Mouse (Mus musculus) granulocyte monocyte progenitor cell, adult 5-6 weeks (primary cell): ENCODE data around the gene Nelfb. TPM values are rescaled to one million over a fixed set of nuclear protein-coding genes. Genes with fewer than 3 reads are reported as not detected.
"Not testable (repeated sequence)": the region's sequence is repeated elsewhere in the genome, so short reads cannot be mapped to it uniquely, and the experiment has no call there.

Source experiments
- ATAC-seq: replicated peaks from 2 replicates; pipeline ENCODE4 v1.8.0; 2016; ENCODE audit warnings: mild to moderate bottlenecking, moderate TSS enrichment, inconsistent platforms; ENCODE audit not compliant: poor library complexity, severe bottlenecking
- total RNA-seq, 2 experiments: library from RNA; stranded (forward) in 1 of 2; stranded (reverse) in 1 of 2; fragments of 200-712, 200-1000 nt in 1 of 2; fragments of >200 nt in 1 of 2; fragmentation: Nextera tagmentation in 1 of 2; gene quantifications; 2 replicates each; pipeline ENCODE4 v1.2.3; 2014 to 2017

Nelfb gene
- total RNA-seq (2014; fragmentation: Nextera tagmentation), result 58.5 and 79.5 TPM in 2 replicates
- 33.7 and 81.1 TPM in 2 replicates for total RNA-seq (2017)

DNA sequence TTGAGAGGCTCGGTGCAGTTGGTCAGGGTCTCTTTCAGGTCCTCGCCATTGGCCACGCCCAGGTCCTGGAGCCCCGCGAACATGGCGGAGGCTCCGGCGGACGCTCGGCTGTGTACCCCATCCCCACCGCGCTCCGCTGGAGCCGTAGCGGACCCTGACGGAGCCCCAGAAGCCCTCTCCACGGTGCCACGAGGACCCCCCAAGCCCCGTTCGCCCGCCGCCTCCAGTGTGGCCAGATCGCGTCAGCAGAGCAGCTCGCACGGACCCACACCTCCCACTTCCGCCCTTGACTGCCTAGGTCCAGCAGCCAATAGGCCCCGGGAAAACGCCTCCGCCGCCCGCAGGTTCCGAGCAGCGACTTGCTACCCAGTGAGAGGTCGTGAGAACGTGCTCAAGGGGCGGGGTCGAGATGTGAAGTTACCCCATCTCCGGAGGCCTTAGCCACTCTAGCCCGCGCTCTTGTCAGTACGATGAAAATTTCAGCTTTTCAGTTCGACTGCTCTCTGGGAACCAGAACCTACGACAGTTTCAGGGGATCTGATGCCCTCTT, at the start of gene Nelfb:
TSS of gene Nelfb (minus strand) at position 369 of the 550 bp plus-strand sequence.
- peak; percentile 95 for ATAC-seq

DNA sequence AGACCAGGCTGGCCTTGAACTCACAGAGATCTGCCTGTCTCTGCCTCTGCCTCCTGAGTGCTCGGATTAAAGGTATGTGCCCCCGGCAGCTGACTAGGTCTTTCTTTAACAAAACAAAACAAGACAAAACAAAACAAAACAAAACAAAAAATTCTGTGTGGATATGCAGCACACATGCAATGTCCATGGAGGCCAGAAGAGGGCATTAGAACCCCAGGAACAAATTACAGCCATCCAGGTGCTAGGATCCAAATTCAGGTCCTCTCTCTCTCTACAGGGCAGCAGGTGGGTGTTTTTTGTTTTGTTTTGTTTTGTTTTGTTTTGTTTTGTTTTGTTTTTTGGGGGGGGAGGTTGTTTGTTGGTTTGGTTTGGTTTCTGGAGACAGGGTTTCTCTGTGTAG, 47.6 kb upstream of the Nelfb start:
- ATAC-seq, result no peak

DNA sequence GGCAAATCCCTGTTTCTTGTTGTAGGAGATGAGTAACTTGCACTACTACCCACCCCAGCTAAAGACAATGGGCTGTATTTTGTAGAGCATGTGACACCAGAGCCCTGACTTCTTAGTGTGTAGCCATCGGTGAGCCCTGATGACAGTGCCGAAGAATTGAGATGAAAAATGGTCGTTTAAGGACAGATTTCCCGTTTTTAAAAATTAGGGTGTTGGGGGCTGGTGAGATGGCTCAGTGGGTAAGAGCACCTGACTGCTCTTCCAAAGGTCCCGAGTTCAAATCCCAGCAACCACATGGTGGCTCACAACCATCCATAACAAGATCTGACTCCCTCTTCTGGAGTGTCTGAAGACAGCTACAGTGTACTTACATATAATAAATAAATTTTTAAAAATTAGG, 46.0 kb upstream of the Nelfb start:
- not testable (repeated sequence) for ATAC-seq

DNA sequence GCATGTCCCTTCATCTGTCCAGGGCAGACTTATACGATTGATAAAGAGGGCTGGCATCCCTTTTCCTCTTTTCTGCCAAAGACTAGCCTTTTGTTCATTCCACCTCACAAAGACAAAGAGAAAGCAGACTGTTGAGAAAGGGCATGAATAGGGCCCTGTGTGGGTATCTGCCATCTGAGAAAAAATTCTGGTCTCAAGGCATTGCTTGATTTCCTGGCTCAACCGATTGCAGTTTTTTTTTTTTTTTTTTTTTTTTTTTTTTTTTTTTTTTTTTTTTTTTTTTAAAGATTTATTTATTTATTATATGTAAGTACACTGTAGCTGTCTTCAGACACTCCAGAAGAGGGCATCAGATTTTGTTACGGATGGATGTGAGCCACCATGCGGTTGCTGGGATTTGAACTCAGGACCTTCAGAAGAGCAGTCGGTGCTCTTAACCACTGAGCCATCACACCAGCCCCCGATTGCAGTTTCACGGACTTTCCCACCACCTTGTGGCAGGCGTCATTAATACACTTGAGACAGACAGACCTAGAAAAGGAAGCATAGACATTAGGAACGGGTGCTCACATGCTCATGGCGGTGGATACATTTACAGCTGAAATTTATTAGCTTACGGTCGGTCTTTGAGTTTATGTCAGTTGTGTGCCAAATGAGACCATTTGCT, 45.3 kb upstream of the Nelfb start:
- ATAC-seq, result peak; percentile 62

DNA sequence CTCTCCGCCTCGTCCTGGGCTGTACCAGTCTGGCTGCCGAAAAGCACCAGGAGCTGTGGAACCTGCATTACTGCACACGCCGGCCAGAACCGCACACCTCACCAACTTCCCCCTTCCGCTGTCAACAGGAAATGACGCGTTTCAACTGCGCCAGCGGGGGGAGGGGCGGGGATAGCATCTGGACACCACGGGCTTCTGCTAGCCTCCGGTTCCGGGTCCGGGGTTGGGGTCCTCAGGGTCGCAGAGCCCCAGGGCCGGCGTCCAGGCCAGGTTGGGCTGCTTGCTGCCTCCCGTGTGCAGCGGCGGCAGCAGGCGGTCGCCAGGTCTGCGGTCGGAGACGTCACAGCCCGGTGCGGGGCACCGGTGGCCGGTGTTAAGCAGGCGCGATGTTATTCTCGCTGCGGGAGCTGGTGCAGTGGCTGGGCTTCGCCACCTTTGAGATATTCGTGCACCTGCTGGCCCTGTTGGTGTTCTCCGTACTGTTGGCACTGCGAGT, 44.0 kb upstream of the Nelfb start, which contains the start of gene Tmem203:
TSS of gene Tmem203 (plus strand) at position 156 of the 496 bp plus-strand sequence.
- peak; percentile 91 for ATAC-seq

DNA sequence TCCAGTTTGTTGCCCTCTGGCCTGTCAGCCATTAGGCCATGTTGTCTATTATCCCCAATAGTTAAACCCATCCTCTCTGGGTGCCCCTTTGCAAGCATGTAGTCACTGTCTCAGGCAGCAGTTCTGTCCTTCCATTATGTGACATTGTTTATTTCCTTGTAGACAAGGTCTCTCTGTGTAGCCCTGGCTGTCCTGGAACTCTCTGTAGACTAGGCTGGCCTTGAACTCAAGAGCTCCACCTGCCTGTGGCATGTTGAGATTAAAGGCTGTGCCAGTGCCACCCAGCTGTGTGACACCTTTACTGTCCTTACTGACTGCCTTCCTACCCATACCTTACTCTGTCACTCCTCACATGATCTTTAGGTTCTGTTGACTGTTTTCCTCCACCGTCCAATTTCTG, 41.0 kb upstream of the Nelfb start:
- no peak for ATAC-seq

DNA sequence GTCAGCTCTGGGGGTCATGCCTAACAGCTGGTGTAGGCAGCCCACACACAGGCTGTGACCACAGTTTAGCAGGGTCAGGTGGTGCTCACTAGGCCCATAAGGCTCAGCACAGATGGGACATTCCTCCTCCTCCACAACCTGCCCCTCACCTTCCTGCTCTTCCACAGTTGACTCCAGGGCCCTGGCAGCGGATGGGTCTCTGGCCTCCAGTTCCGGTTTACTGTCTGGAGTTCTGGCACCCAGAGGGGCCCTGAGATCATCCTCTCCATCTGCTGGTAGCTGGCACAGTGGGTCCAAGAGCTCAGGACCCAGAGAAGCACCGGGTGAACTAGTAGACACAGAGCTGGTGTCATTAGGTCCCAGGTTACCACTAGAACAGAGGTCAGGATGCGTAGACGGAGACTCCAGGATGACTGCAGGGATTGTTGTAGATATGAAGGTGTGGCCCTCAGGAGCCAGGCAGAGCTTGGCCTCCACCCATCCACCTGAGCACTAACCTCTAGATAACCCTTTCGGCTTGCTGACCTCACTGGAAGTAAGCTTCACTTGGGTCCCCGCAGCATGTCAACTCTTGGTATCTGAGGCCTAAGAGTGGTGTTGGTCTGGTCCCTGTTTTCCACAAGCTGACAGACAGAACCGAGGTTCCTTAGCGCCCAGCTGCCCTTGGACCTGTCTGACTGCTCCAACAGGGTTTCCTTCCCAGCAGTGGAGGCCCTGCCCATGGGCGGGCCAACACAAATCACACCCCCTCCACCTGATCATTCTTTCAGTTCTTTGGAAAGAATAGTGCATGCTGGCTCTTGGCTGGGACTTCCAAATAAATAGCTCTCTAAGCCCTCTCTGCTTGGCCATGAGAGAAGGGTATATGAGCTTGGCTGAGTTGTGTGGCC, 35.1 kb upstream of the Nelfb start, which contains the start of gene AL732309.1:
TSS of gene AL732309.1 (minus strand) at position 681 of the 890 bp plus-strand sequence.
- ATAC-seq, result no peak

DNA sequence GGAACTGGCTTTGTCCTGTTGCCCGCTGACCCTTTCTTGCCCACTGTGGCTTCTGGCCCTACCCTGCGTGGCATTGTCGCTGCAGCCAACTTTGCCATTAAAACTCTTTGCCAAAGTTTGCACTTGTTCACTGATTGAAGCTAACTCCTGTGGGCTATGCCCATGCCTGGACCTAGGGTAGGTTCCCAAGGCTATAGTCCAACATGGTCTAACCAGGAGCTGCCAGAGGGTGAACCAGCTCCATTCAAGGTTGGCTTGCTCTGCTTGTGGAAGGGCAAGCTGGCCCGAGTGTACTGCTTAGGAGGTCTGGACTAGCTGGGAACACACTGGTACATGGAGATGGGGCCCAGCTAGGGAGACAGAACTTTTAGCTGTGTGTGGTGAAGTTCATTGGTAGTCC, 32.9 kb upstream of the Nelfb start:
- no peak for ATAC-seq

DNA sequence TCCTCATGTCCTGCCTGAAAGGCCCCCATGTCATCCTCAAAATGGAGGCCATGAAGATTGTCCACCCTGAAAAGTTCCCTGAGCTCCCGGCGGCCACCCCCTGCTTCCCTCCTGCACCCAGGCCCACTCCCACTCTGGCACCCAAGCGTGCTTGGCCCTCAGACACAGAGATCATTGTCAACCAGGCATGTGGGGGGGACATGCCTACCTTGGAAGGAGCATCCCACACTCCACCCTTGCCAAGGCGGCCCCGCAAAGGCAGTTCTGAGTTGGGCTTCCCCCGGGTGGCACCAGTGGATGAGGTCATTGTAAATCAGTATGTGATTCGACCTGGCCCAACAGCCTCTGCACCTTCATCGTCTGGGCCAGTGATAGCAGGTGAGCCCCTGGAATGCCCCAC, 32.1 kb upstream of the Nelfb start:
- no peak for ATAC-seq

DNA sequence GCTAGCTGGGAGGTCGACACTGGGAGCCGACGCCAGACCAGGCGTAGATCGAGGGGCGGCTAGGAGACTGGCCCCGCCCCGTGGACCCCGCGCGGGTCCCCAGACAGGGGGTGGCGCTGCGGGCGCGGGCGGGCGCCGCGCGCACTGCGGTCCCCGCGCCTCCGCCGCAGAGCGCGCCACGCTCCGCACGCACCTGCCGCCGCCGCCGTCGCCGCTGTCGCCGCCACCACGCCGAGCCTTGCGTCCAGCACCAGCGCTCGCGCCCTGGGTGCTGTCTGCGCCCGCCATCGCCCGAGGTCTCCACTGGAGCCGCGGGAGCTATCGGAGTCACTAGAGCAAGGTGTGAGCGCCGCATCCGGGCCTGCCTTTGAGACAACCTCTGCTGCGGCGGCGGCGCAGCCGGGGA, 30.8 kb upstream of the Nelfb start, which contains the start of the genes Rnf208 and Cysrt1:
TSS of gene Rnf208 (plus strand) at position 155 of the 406 bp plus-strand sequence.
TSS of gene Cysrt1 (minus strand) at position 352 of the 406 bp plus-strand sequence.
- no peak for ATAC-seq

DNA sequence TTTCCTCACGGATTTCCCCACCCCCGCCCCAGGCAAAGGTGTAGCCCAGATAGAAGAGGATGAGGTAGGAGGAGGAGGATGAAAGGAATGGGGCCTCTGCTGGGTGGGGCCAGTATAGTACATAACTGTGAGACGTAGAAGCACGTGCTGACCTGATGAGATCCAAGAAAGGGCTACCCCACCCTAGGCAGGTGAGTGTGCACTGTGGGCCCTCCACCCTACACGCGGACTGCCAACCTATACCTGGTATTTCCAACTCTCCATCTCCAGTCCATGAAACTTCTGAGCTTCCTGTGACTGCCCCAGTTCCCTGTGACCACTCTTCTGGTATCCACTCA, 30.1 kb upstream of the Nelfb start:
- ATAC-seq, result no peak

DNA sequence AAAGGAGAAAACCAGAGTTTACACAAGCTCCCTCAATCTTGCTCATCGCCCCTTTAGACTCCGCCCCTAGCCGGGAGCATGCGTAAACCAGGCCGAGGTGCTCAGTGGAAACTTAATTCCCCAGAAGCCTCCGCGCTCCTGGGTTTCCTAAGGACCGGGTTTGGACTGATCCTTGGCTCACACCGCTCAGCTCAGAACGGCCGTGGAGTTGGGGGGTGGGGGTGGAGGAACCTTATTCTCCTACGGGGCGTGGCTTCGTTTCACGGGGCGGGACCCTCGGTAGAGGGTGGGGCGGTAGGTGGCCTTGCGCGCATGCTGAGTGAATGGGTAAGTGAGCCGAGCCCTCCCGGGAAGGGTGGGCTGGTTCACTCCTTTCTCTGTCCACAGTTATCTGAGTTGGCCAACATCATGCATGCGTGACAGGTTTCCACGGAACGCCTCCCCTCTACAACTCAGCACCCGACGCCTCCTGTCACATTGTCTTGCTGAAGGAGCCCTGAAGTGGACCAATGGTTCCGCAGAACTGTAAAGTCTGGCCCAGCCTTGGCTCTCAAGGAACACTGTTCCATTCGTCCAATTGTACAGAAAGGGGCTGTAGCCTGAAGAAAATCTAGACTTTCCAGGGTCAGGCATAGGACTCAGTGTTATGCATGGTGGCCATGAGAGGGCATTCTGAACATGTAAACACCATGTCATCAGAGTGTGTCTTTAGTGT, 29.6 kb upstream of the Nelfb start:
- peak; percentile 82 for ATAC-seq

DNA sequence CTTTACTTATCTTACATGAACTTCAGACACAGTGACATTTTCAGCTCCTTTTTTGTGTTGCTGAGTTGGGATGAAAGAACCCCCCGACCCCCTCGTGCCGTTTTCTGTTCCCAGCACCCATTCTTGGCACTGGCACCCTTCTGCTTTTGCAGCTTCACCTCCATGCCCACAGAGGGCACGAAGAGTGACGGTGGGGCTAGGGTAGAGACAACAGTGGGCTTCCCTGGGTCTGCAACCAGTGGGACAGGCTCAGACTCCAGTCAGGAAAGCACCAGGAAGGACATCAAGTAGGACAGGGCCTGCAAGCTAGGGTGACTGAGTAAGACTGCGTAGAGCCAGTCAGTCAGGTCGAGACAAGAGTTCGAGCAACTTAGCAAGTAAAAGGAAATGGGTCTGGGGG, 29.0 kb upstream of the Nelfb start:
- no peak for ATAC-seq

DNA sequence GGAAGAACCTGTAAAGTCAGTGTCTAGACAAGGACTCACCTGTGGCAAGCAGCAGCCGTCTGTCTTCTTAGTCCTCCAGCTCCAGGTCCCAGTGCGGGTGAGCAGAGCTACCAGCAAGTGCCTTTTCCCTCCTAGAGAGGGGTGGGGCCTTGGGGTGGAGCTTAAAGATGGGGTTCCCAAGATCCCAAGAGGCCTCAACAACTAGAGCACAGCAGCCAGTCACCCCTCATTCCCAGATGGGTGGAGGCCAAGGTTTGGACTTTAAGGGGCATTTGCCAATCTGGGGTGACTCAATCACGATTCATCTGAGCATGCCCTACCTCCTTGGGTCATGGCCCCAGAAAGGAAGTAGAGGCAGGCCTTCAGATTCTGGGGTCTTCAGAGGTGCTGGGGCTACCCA, 28.5 kb upstream of the Nelfb start:
- ATAC-seq, result no peak

DNA sequence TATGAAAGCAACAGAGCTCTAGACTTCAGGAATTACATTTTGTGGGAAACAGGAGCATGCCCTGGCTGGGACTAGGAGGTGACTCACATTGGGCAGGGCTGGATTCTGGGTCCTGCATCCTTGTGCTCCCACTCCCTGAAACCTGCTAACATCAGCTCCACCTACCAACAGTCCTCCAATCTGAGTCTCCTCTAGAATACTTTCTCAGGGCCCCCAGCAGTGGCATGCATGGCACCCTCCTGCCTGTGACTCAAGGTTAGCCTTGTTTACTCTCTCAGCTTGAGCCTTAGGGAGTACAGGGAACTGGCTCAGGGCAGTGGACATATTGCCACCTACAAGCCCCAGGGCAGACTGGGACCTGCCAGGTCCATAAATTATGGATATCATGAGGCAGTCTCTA, 26.8 kb upstream of the Nelfb start:
- no peak for ATAC-seq

DNA sequence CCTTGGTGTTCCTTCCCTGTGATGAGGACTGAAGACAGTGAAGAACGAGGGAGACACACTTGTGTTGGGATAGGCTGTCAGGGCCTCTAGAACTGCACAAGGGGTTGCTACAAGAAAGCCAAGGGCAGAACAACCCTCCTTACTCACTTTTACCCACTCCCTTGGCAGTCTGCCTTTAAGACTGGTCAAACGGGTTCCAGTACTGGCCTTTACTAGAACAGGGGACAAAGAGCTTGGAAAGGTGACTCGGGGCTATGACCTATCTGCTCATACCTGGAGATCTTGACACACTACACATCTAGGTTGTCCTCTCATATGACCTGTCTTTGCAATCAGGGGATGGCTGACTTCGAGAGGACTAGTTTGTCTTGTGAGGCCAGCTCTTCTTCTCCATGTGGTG, 26.2 kb upstream of the Nelfb start:
- ATAC-seq, result no peak

DNA sequence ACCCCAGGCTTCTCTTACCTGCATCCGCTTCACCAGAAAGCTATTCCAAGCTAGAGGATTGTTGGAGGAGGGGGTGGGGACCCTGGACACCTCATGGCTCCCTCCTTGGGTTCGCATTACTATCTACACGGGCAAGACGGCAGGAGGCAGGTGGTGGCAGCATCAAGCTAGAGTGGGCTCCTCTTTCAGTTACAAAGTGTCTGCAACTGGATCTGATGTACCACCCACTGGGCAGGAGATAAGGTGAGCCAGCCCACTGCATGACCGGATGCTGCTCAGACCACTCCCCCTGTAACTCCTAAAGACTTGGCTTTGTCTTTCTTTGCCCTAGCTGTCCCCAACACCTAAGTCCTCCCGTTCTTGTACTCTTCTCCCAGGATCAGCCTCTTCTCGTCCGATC, 25.3 kb upstream of the Nelfb start, which contains the start of gene Rnf224:
TSS of gene Rnf224 (minus strand) at position 174 of the 400 bp plus-strand sequence.
- ATAC-seq, result no peak

DNA sequence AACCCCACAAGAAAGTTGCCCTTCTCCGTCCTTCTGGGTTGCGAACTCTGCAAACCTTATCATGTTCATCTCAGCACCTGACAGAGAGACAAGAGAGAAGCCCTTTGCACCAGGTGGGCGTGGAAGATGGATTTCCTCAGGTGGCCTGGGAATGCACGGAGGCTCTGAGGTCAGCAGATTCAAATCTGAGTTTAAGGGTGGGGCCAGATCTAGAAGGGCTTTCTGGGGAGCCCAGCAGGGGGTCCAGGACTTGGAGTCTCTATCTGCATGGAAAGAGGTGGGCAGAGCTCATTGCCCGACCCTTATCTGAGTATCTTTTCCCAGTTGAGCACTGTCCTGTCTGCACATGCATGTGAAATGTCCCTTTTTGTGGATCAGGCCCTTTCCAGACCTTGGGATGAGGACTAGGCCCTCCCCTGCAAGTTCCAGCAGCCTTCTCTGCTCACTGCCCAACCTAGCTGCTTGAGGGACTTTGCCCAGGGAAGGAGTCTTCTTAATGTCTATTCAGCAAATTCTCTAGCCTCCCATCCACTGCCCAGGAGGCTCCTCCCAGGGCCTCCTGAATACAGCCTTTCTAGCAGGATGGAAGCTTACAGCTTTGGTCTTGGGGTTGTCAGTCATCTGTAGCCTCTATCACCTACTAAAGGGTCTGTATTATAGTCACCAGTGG, 23.4 kb upstream of the Nelfb start:
- no peak for ATAC-seq

DNA sequence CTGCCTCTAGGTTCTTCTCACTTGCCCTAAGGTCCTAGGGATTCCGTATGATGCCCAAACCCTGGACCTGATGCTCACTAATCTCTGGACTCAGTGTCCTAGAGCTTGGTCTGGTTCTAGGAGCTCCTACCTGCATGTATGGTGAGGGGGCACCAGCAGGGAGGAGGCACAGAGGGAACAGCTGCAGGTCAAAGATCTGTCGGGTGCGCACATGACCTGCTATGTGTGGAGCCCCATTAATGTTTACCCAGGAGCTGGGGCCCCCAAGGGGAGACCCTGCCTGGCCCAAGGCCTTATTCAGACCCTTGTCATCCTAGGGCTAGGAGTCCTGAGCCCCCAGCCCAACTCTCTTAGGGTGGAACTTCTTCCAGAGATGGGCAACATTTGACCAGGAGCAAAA, 22.8 kb upstream of the Nelfb start, which contains the start of gene Slc34a3:
TSS of gene Slc34a3 (minus strand) at position 315 of the 400 bp plus-strand sequence.
- no peak for ATAC-seq
